Mouse (Mus musculus): ENCODE results near the gene Magi2. TPM values are rescaled to one million over a fixed set of nuclear protein-coding genes. Genes with fewer than 3 reads are reported as not detected.

The Magi2 gene
- polyA plus RNA-seq, 1 experiment from 2014 or later: 15.2 TPM

DNA sequence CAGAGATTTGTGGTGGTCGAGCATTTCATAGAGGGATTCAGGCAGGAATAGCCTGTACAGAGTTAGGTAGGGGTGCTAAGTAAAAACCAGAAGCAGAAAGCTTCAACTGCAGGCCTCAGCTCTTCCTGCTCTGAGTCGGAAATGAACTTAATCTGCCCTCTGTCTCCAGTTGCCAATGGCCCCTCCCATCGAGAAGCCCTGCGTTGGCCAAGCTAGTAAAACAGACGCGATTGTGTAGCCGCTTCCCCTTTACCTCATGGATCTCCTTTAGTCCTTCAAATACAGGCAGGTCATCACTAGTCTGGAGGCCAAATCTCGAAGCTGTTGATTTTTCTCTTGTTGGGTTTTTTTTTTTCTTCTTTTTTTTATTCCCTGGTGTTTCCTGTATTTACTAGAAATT, 1447.7 kb downstream of the Magi2 start:
- no peak for ATAC-seq (ENCODE audit: low FRiP score, low TSS enrichment)
- no peak overlapping the region for H3K27ac ChIP-seq (ENCODE audit: low read length)
- no peaks in the 10 kb centered on the region for H3K36me3 ChIP-seq (ENCODE audit: insufficient read depth, low read length)
- WGBS: 65% methylated on average over 8 of the region's 8 CpGs
- H3K9me3 ChIP-seq (ENCODE audit: low read length): no peaks in the 10 kb centered on the region
- no peak overlapping the region for H3K4me2 ChIP-seq (replicated peaks; ENCODE audit: low read depth, low read length)
- H3K4me3 ChIP-seq (ENCODE audit: low read length): no peak overlapping the region
- no peak overlapping the region for H3K9ac ChIP-seq (replicated peaks; ENCODE audit: low read length)
- 0 out of 2 replicates have a peak, but pooled peaks cover 6% of the 10 kb centered on the region for H3K4me1 ChIP-seq (ENCODE audit: insufficient read depth, low read length)
- H3K27me3 ChIP-seq (ENCODE audit: insufficient read depth, low read length): no peaks in the 10 kb centered on the region

DNA sequence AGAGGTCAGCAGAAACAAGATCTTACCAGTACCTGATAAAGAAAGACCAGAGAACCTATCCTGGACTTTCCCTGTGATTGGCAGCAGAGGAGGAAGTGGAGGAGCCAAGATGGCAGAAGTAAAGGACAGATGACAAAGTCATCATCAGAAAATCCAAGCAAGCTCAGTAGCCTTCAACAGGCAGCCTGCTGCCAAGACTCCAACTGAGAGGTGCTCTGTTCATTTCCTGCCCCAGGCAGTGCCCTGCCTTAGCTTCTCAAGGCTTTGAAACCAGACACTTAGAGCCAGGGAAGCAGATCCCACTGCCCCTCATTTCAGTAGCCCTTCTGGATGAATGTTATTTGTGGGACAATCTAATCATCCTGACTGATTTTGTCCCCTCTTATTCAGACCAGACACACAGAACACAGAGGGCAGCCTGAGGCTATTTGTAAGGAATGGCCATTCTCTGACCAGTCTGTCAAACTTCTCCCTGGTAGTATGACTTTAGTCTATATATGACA, 1448.4 kb downstream of the Magi2 start:
- Histone ChIP-seq H3K4me2 (replicated peaks; ENCODE audit: low read depth, low read length) (no peak overlapping the region), H3K4me3 (ENCODE audit: low read length) (no peak overlapping the region), H3K27ac (ENCODE audit: low read length) (no peak overlapping the region), H3K36me3 (ENCODE audit: insufficient read depth, low read length) (no peaks in the 10 kb centered on the region), H3K9ac (replicated peaks; ENCODE audit: low read length) (no peak overlapping the region), H3K9me3 (ENCODE audit: low read length) (no peaks in the 10 kb centered on the region), H3K4me1 (ENCODE audit: insufficient read depth, low read length) (0 out of 2 replicates have a peak, but pooled peaks cover 6% of the 10 kb centered on the region), H3K27me3 (ENCODE audit: insufficient read depth, low read length) (no peaks in the 10 kb centered on the region)
- no peak for ATAC-seq (ENCODE audit: low FRiP score, low TSS enrichment)

GRCm38 (mm10) chr5:20676193-20676871, 1449.5 kb downstream of the Magi2 start:
- Histone ChIP-seq H3K4me3 (ENCODE audit: low read length) (no peak overlapping the region), H3K4me1 (ENCODE audit: insufficient read depth, low read length) (0 out of 2 replicates have a peak, but pooled peaks cover 6% of the 10 kb centered on the region), H3K9me3 (ENCODE audit: low read length) (no peaks in the 10 kb centered on the region), H3K27me3 (ENCODE audit: insufficient read depth, low read length) (no peaks in the 10 kb centered on the region), H3K27ac (ENCODE audit: low read length) (no peak overlapping the region), H3K4me2 (replicated peaks; ENCODE audit: low read depth, low read length) (no peak overlapping the region), H3K9ac (replicated peaks; ENCODE audit: low read length) (no peak overlapping the region), H3K36me3 (ENCODE audit: insufficient read depth, low read length) (no peaks in the 10 kb centered on the region)
- ATAC-seq (ENCODE audit: low FRiP score, low TSS enrichment): peak; percentile 42; the same call in 1 of the 2 replicates
- WGBS: 15% methylated on average over 7 of the region's 7 CpGs

DNA sequence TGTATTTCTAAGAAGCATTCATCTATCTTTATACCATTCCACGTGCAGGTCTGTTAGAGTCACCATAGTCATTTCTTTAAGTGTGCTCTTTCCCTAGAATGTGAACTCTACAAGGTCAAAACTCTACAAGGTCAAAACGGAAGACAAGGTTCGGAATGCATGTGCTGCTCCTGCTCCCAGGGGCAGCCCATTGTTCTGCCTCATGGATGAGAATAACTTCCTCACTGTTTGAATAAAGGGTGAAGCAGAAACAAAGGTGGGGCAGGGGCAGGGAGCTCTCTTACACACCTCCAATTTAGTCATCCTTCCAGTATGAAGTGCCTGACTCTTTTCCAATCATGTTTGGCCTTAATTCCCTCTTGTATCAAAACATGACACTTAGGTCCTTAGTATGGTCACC, 1450.4 kb downstream of the Magi2 start:
- Histone ChIP-seq H3K4me1 (ENCODE audit: insufficient read depth, low read length) (0 out of 2 replicates have a peak, but pooled peaks cover 6% of the 10 kb centered on the region), H3K4me3 (ENCODE audit: low read length) (no peak overlapping the region), H3K36me3 (ENCODE audit: insufficient read depth, low read length) (no peaks in the 10 kb centered on the region), H3K27ac (ENCODE audit: low read length) (no peak overlapping the region), H3K9me3 (ENCODE audit: low read length) (no peaks in the 10 kb centered on the region), H3K9ac (replicated peaks; ENCODE audit: low read length) (no peak overlapping the region), H3K4me2 (replicated peaks; ENCODE audit: low read depth, low read length) (no peak overlapping the region), H3K27me3 (ENCODE audit: insufficient read depth, low read length) (no peaks in the 10 kb centered on the region)
- 71% methylated on average over 3 of the region's 3 CpGs for WGBS
- ATAC-seq (ENCODE audit: low FRiP score, low TSS enrichment): no peak

GRCm38 (mm10) chr5:20678573-20678972, 1451.7 kb downstream of the Magi2 start:
- no peak overlapping the region for H3K4me3 ChIP-seq (ENCODE audit: low read length)
- no peak overlapping the region for H3K9ac ChIP-seq (replicated peaks; ENCODE audit: low read length)
- no peak overlapping the region for H3K4me2 ChIP-seq (replicated peaks; ENCODE audit: low read depth, low read length)
- 69% methylated on average over 3 of the region's 3 CpGs for WGBS
- H3K27ac ChIP-seq (ENCODE audit: low read length): no peak overlapping the region
- no peaks in the 10 kb centered on the region for H3K36me3 ChIP-seq (ENCODE audit: insufficient read depth, low read length)
- ATAC-seq (ENCODE audit: low FRiP score, low TSS enrichment): no peak
- no peaks in the 10 kb centered on the region for H3K27me3 ChIP-seq (ENCODE audit: insufficient read depth, low read length)
- 0 out of 2 replicates have a peak, but pooled peaks cover 6% of the 10 kb centered on the region for H3K4me1 ChIP-seq (ENCODE audit: insufficient read depth, low read length)
- no peaks in the 10 kb centered on the region for H3K9me3 ChIP-seq (ENCODE audit: low read length)

GRCm38 (mm10) chr5:20679920-20680319, 1453.1 kb downstream of the Magi2 start:
- Histone ChIP-seq H3K27me3 (ENCODE audit: insufficient read depth, low read length) (no peaks in the 10 kb centered on the region), H3K4me3 (ENCODE audit: low read length) (no peak overlapping the region), H3K9me3 (ENCODE audit: low read length) (no peaks in the 10 kb centered on the region), H3K27ac (ENCODE audit: low read length) (no peak overlapping the region), H3K9ac (replicated peaks; ENCODE audit: low read length) (no peak overlapping the region), H3K4me1 (ENCODE audit: insufficient read depth, low read length) (0 out of 2 replicates have a peak, but pooled peaks cover 6% of the 10 kb centered on the region), H3K36me3 (ENCODE audit: insufficient read depth, low read length) (no peaks in the 10 kb centered on the region), H3K4me2 (replicated peaks; ENCODE audit: low read depth, low read length) (no peak overlapping the region)
- no peak for ATAC-seq (ENCODE audit: low FRiP score, low TSS enrichment)
- 94% methylated on average over 6 of the region's 6 CpGs for WGBS

DNA sequence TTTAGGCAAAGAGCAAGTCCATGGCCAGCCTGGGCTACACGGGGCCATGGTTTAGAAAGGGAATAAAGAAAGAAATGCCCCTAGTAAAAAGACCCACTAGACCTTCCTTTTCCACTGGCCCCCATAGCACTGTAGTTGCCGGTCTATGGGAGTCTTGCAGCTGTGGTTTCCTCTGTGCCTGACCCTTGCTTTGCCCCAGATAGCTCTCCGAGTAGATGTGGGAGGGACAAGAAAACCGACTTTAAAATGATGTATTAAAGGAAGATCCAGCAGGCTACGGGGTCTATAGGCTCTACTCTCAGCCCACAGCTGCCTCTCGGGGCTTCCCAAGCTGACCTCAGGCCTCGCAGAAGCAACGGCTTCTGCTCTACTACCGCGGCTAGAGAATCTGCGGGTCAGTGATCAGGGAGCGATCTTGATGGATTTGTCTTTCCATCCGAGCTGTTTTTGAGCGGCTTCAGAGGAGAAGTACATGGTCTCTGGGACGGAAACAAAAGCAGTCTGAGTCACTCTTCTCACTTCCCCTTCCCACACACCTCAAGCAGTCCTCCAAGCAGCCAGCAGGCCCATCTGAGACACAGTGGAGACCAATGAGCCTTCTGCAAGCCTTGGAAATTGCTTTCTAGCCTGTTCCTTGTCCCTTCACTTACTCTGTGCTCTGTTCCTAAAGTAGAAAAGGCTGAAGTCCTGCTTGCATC, 1454.1 kb downstream of the Magi2 start:
- H3K4me1 ChIP-seq (ENCODE audit: insufficient read depth, low read length): 0 out of 2 replicates have a peak, but pooled peaks cover 5% of the 10 kb centered on the region
- no peak overlapping the region for H3K4me3 ChIP-seq (ENCODE audit: low read length)
- no peak overlapping the region for H3K9ac ChIP-seq (replicated peaks; ENCODE audit: low read length)
- H3K36me3 ChIP-seq (ENCODE audit: insufficient read depth, low read length): no peaks in the 10 kb centered on the region
- WGBS: 44% methylated on average over 15 of the region's 15 CpGs
- H3K9me3 ChIP-seq (ENCODE audit: low read length): no peaks in the 10 kb centered on the region
- no peaks in the 10 kb centered on the region for H3K27me3 ChIP-seq (ENCODE audit: insufficient read depth, low read length)
- no peak; the same call in 1 of the 2 replicates for ATAC-seq (ENCODE audit: low FRiP score, low TSS enrichment)
- no peak overlapping the region for H3K4me2 ChIP-seq (replicated peaks; ENCODE audit: low read depth, low read length)
- no peak overlapping the region for H3K27ac ChIP-seq (ENCODE audit: low read length)

DNA sequence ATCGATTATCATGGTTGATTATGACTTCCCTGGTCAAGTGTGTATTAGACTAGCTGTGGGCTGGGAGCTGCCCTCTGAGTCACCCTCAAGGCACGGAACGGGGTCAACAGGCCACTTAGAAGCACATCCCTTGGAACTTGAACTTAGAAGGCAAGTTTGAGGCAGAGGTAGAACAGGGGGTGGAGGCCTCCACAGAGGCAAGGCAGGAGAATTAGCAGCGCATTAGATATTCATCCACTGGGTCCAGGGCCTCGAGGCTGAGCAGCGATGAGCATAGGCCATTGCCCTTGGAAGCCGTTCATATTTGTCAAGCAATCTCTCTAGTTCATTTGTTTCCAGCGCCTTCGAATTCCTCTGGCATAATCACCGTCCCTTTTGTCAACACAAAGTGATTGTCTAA, 1454.8 kb downstream of the Magi2 start:
- ATAC-seq (ENCODE audit: low FRiP score, low TSS enrichment): 0 out of 2 replicates have a peak, but pooled peaks have one; percentile 24
- H3K36me3 ChIP-seq (ENCODE audit: insufficient read depth, low read length): no peaks in the 10 kb centered on the region
- H3K27ac ChIP-seq (ENCODE audit: low read length): no peak overlapping the region
- H3K9me3 ChIP-seq (ENCODE audit: low read length): no peaks in the 10 kb centered on the region
- WGBS: 54% methylated on average over 10 of the region's 10 CpGs
- no peaks in the 10 kb centered on the region for H3K4me1 ChIP-seq (ENCODE audit: insufficient read depth, low read length)
- no peaks in the 10 kb centered on the region for H3K27me3 ChIP-seq (ENCODE audit: insufficient read depth, low read length)
- no peak overlapping the region for H3K9ac ChIP-seq (replicated peaks; ENCODE audit: low read length)
- no peak overlapping the region for H3K4me3 ChIP-seq (ENCODE audit: low read length)
- H3K4me2 ChIP-seq (replicated peaks; ENCODE audit: low read depth, low read length): no peak overlapping the region

DNA sequence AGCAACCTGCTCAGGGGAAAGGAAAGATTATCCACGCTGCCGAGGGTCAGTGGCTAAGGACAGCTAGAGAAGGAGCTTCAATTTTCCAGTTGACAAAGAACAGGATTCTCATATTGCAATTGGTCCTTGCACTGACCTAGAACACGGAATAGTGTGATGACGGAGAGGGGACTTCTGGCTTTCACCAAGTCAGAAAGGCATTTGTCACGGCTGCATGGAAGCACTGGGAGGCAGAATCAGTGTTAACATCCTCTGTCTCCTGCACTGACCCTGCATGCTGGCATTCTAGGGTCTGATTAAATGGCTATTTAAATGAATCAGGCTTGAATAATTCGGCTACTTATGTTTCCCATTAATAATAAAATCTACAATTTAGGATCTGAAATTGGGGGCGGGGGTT, 1455.4 kb downstream of the Magi2 start:
- no peak overlapping the region for H3K9ac ChIP-seq (replicated peaks; ENCODE audit: low read length)
- no peaks in the 10 kb centered on the region for H3K4me1 ChIP-seq (ENCODE audit: insufficient read depth, low read length)
- H3K4me2 ChIP-seq (replicated peaks; ENCODE audit: low read depth, low read length): no peak overlapping the region
- H3K36me3 ChIP-seq (ENCODE audit: insufficient read depth, low read length): no peaks in the 10 kb centered on the region
- no peaks in the 10 kb centered on the region for H3K27me3 ChIP-seq (ENCODE audit: insufficient read depth, low read length)
- ATAC-seq (ENCODE audit: low FRiP score, low TSS enrichment): no peak
- no peaks in the 10 kb centered on the region for H3K9me3 ChIP-seq (ENCODE audit: low read length)
- H3K27ac ChIP-seq (ENCODE audit: low read length): no peak overlapping the region
- WGBS: 49% methylated on average over 7 of the region's 7 CpGs
- no peak overlapping the region for H3K4me3 ChIP-seq (ENCODE audit: low read length)

GRCm38 (mm10) chr5:20684112-20684511, 1457.3 kb downstream of the Magi2 start:
- H3K9me3 ChIP-seq (ENCODE audit: low read length): peaks cover 2% of the 10 kb centered on the region; the same call in 1 of the 2 replicates
- no peaks in the 10 kb centered on the region for H3K36me3 ChIP-seq (ENCODE audit: insufficient read depth, low read length)
- WGBS: 63% methylated on average over 6 of the region's 6 CpGs
- no peaks in the 10 kb centered on the region for H3K27me3 ChIP-seq (ENCODE audit: insufficient read depth, low read length)
- H3K4me3 ChIP-seq (ENCODE audit: low read length): no peak overlapping the region
- H3K4me1 ChIP-seq (ENCODE audit: insufficient read depth, low read length): no peaks in the 10 kb centered on the region
- no peak overlapping the region for H3K4me2 ChIP-seq (replicated peaks; ENCODE audit: low read depth, low read length)
- no peak for ATAC-seq (ENCODE audit: low FRiP score, low TSS enrichment)
- no peak overlapping the region for H3K9ac ChIP-seq (replicated peaks; ENCODE audit: low read length)
- no peak overlapping the region for H3K27ac ChIP-seq (ENCODE audit: low read length)

Data from kidney, embryonic 16.5 days (tissue).